Mouse (Mus musculus): Measurements from ENCODE around the gene Prdm10.

DNA sequence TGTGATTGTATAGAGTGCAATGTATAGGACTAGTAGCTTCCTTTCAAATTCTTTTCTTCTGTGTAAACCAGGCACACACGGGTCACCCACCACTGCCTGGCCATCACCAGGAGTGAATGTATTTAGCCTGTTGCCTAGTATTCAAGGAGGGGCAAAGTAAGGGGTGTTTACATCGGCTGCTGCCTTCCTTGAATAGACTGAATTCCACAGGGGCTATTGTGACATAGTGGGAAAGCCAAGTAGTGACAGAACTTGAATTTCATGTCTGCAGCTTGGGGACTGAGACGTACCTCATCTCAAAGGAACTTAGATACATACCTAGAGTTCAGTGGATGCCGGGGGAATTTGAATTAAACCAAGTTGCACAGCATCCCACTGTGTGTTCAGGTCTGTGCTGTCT, 41.2 kb downstream of the Prdm10 start:
- no peak for TF ChIP-seq EP300 (IDR thresholded peaks at IDR 0.05; ENCODE audit: low read depth)
- TF ChIP-seq CTCF (IDR thresholded peaks at IDR 0.05; ENCODE audit: low read depth): no peak
